In the genomic region with DNA sequence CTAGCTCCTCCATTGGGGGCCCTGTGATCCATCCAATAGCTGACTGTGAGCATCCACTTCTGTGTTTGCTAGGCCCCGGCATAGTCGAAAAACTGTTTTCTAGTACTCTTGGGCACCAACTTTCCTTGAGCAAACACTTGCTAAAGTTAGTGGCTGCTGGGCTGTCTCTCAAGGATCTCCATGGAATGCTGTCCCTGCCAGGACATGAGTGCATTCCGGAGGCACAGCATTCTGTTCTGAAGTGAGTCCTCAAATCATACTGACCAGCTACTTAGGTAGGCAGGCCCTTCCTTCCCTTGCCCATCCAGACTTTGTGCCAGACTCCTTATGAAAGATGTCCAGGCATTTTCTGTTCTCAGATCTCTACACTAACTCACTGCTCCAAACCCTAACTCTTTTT, we compare ENCODE assay signal across 27 mouse cellular contexts.
DNase-seq lines count a peak whose midpoint lies in the region; ATAC-seq and TF ChIP-seq lines count a peak whose summit lies in the region.
"Had no signal": no experiment of that assay in that cellular context is flagged by ENCODE, and none has a peak within 500 bp of the region (broad histone marks: within the 10 kb centered on the region; RNA-seq: fewer than 3 reads in every experiment).

No protein-coding gene starts in this region.

- no peak overlapping the region for H3K9ac ChIP-seq in lung, embryonic 14.5 days
- no peak overlapping the region for H3K9ac ChIP-seq in lung, postnatal 0 days (replicated peaks; ENCODE audit: low read depth)
- H3K9ac ChIP-seq in midbrain, postnatal 0 days (replicated peaks; ENCODE audit: low read length, poor library complexity, severe bottlenecking), result no peak overlapping the region
- H3K9ac ChIP-seq in kidney, embryonic 16.5 days (replicated peaks; ENCODE audit: low read length), result no peak overlapping the region
- H3K9ac ChIP-seq: forebrain, embryonic 13.5 days; hindbrain, embryonic 13.5 days had no signal

- 0 out of 2 replicates have a peak, but pooled peaks cover 3% of the 10 kb centered on the region for H3K4me1 ChIP-seq in lung, embryonic 14.5 days (ENCODE audit: insufficient read depth)
- peaks cover 12% of the 10 kb centered on the region for H3K4me1 ChIP-seq in lung, postnatal 0 days (ENCODE audit: insufficient read depth, low read depth, low read length)
- H3K4me1 ChIP-seq in midbrain, postnatal 0 days (ENCODE audit: insufficient read depth, low read length), result no peaks in the 10 kb centered on the region
- peaks cover 9% of the 10 kb centered on the region for H3K4me1 ChIP-seq in kidney, embryonic 16.5 days (ENCODE audit: insufficient read depth, low read length)
- H3K4me1 ChIP-seq: forebrain, embryonic 13.5 days had no signal

- TF ChIP-seq CTCF in lung, embryonic 14.5 days (IDR thresholded peaks at IDR 0.05; ENCODE audit: low read depth), result no peak
- TF ChIP-seq CTCF in lung, postnatal 0 days (IDR thresholded peaks at IDR 0.05), result no peak
- no peak for TF ChIP-seq CTCF in midbrain, postnatal 0 days (IDR thresholded peaks at IDR 0.05)

- no peak overlapping the region for H3K27ac ChIP-seq in lung, embryonic 14.5 days (ENCODE audit: low read depth)
- no peak overlapping the region for H3K27ac ChIP-seq in lung, postnatal 0 days (ENCODE audit: low read length)
- H3K27ac ChIP-seq in midbrain, postnatal 0 days (ENCODE audit: low read depth, low read length), result no peak overlapping the region
- H3K27ac ChIP-seq in kidney, embryonic 16.5 days (ENCODE audit: low read length), result no peak overlapping the region
- H3K27ac ChIP-seq: forebrain, embryonic 10.5 days; forebrain, embryonic 13.5 days; hindbrain, embryonic 10.5 days; hindbrain, embryonic 13.5 days had no signal

- H3K27me3 ChIP-seq in lung, embryonic 14.5 days (ENCODE audit: insufficient read depth, low read length), result no peaks in the 10 kb centered on the region
- no peaks in the 10 kb centered on the region for H3K27me3 ChIP-seq in lung, postnatal 0 days (replicated peaks; ENCODE audit: insufficient read depth, low read length)
- H3K27me3 ChIP-seq in midbrain, postnatal 0 days (ENCODE audit: insufficient read depth, low read length), result no peaks in the 10 kb centered on the region
- H3K27me3 ChIP-seq in kidney, embryonic 16.5 days (ENCODE audit: insufficient read depth, low read length), result no peaks in the 10 kb centered on the region
- H3K27me3 ChIP-seq: CH12.LX; forebrain, embryonic 13.5 days; hindbrain, embryonic 13.5 days; Patski had no signal

- peak; percentile 96 for TF ChIP-seq EP300 in lung, postnatal 0 days (IDR thresholded peaks at IDR 0.05)

- H3K9me3 ChIP-seq in lung, embryonic 14.5 days (ENCODE audit: low read depth, low read length), result no peaks in the 10 kb centered on the region
- no peaks in the 10 kb centered on the region for H3K9me3 ChIP-seq in lung, postnatal 0 days (ENCODE audit: low read length)
- no peaks in the 10 kb centered on the region for H3K9me3 ChIP-seq in midbrain, postnatal 0 days (ENCODE audit: low read length)
- no peaks in the 10 kb centered on the region for H3K9me3 ChIP-seq in kidney, embryonic 16.5 days (ENCODE audit: low read length)
- H3K9me3 ChIP-seq: forebrain, embryonic 10.5 days; forebrain, embryonic 13.5 days; G1E; hindbrain, embryonic 10.5 days; hindbrain, embryonic 13.5 days had no signal

- H3K4me2 ChIP-seq in lung, embryonic 14.5 days, result no peak overlapping the region
- no peak overlapping the region for H3K4me2 ChIP-seq in lung, postnatal 0 days (replicated peaks; ENCODE audit: low read depth, low read length)
- H3K4me2 ChIP-seq in midbrain, postnatal 0 days (ENCODE audit: low read depth, low read length, poor library complexity, severe bottlenecking), result no peak overlapping the region
- H3K4me2 ChIP-seq in kidney, embryonic 16.5 days (replicated peaks; ENCODE audit: low read depth, low read length), result no peak overlapping the region
- H3K4me2 ChIP-seq: forebrain, embryonic 13.5 days; heart, embryonic 11.5 days; hindbrain, embryonic 13.5 days had no signal

- peak; percentile 83 to 88 for DNase-seq in lung, adult 18-20 months
- DNase-seq in lung, embryonic 14.5 days, result peak; percentile 59
- DNase-seq in lung, postnatal 0 days (ENCODE audit: low spot score), result peak; percentile 92
- DNase-seq in lung, postnatal 25 days (ENCODE audit: low spot score), result peak; percentile 87
- no peak for DNase-seq in left cerebral cortex, postnatal 14 days (ENCODE audit: low spot score in 2 of 2)
- no peak for DNase-seq in thymus, postnatal 36 days
- DNase-seq in midbrain, postnatal 0 days (ENCODE audit: low spot score), result no peak
- DNase-seq: adrenal gland, adult 2 months; adrenal gland, postnatal 14 days; B cell, adult 2 months; cerebellum, adult 11-12 months; cerebellum, adult 8-10 months; cerebellum, postnatal 10 days; cerebellum, postnatal 36 days; gastrocnemius, postnatal 10 days; gastrocnemius, postnatal 36 days had no signal

- intact Hi-C loops in left cerebral cortex, postnatal 14 days (cut with DNase I), result no loop called here

- no peak overlapping the region for H3K4me3 ChIP-seq in lung, embryonic 14.5 days (ENCODE audit: low read depth, low read length)
- H3K4me3 ChIP-seq in lung, postnatal 0 days (ENCODE audit: low read depth, low read length), result no peak overlapping the region
- H3K4me3 ChIP-seq in midbrain, postnatal 0 days (ENCODE audit: low read depth, low read length), result no peak overlapping the region
- H3K4me3 ChIP-seq in kidney, embryonic 16.5 days (ENCODE audit: low read length), result no peak overlapping the region
- H3K4me3 ChIP-seq: forebrain, embryonic 10.5 days; forebrain, embryonic 13.5 days; hindbrain, embryonic 10.5 days; hindbrain, embryonic 13.5 days had no signal

- no peaks in the 10 kb centered on the region for H3K36me3 ChIP-seq in lung, embryonic 14.5 days (ENCODE audit: insufficient read depth)
- H3K36me3 ChIP-seq in lung, postnatal 0 days (ENCODE audit: insufficient read depth, low read length), result no peaks in the 10 kb centered on the region
- no peaks in the 10 kb centered on the region for H3K36me3 ChIP-seq in midbrain, postnatal 0 days (ENCODE audit: insufficient read depth, low read length)
- no peaks in the 10 kb centered on the region for H3K36me3 ChIP-seq in kidney, embryonic 16.5 days (ENCODE audit: insufficient read depth, low read length)
- H3K36me3 ChIP-seq: forebrain, embryonic 10.5 days; G1E; hindbrain, embryonic 10.5 days; hindbrain, embryonic 13.5 days had no signal

- 57% methylated on average over 3 of the region's 3 CpGs for WGBS in lung, embryonic 14.5 days
- 46% methylated on average over 3 of the region's 3 CpGs for WGBS in lung, postnatal 0 days
- WGBS in midbrain, postnatal 0 days, result 90% methylated on average over 3 of the region's 3 CpGs
- WGBS in kidney, embryonic 16.5 days, result 93% methylated on average over 3 of the region's 3 CpGs

- ATAC-seq in lung, embryonic 14.5 days (ENCODE audit: insufficient read depth), result peak; percentile 84
- peak; percentile 97 for ATAC-seq in lung, postnatal 0 days
- ATAC-seq in midbrain, postnatal 0 days (ENCODE audit: low FRiP score), result no peak
- ATAC-seq in kidney, embryonic 16.5 days (ENCODE audit: low FRiP score, low TSS enrichment), result no peak
- ATAC-seq: forebrain, embryonic 13.5 days; forebrain, embryonic 16.5 days; hindbrain, embryonic 16.5 days; Patski had no signal

Comparison
In these comparisons a context has a peak if more than half of its experiments do, and no peak if none do; other contexts are left out.
1. DNase-seq: peak in lung, adult 18-20 months (2 of 2), lung, embryonic 14.5 days (single experiment), lung, postnatal 0 days (single experiment) and lung, postnatal 25 days (single experiment); none in left cerebral cortex, postnatal 14 days (0 of 2), thymus, postnatal 36 days (0 of 2) and midbrain, postnatal 0 days (single experiment).
2. ATAC-seq: peak in lung, embryonic 14.5 days (single experiment) and lung, postnatal 0 days (single experiment); none in midbrain, postnatal 0 days (single experiment) and kidney, embryonic 16.5 days (single experiment).